Mouse (Mus musculus) neutrophil, adult 5-6 weeks (primary cell): Measurements from ENCODE around the gene Abca2. TPM values are rescaled to one million over a fixed set of nuclear protein-coding genes. Genes with fewer than 3 reads are reported as not detected.

Experiments used
- ATAC-seq: fragments of 151-379, 151-347 bp; 2 replicates; pipeline ENCODE4 v1.8.0; 2017; ENCODE audit warnings: mild to moderate bottlenecking, moderate TSS enrichment; ENCODE audit not compliant: insufficient number of reproducible peaks, poor library complexity, low FRiP score, severe bottlenecking; ENCODE audit errors: extremely low read depth
- total RNA-seq: library from RNA; stranded (forward); fragments of 200-1000 nt; gene quantifications from 2 replicates; pipeline ENCODE4 v1.2.3, GENCODE M21; 2017

Abca2 gene
- total RNA-seq, 1 experiment from 2014 or later, result 15.7 TPM

DNA sequence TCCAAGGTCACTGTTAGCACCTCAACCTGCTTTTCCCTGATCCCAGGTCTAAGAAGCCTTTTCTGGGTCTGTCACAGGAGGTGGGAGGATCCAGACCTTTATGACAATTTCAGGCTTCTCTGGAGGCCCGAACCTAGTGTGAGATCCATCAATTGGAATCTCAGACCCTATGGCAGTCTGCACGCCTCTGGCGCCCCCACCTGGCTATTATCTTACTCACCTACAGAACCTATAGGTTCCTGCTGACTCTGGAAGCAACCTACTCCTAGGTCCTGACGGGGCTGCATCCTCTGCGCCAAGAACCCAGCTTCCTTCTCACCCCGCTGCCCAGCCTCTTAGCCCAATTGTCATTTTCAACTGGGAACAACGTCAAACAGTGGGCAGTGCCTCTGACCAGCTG lies 54.5 kb downstream of the Abca2 start:
- peak; percentile 80 for ATAC-seq

- ATAC-seq, result no peak
These were observed 56.6 kb downstream of the Abca2 start for GRCm38 (mm10) chr2:25484901-25485647.

GRCm38 (mm10) chr2:25487965-25488670 lies 59.6 kb downstream of the Abca2 start:
- no peak for ATAC-seq

DNA sequence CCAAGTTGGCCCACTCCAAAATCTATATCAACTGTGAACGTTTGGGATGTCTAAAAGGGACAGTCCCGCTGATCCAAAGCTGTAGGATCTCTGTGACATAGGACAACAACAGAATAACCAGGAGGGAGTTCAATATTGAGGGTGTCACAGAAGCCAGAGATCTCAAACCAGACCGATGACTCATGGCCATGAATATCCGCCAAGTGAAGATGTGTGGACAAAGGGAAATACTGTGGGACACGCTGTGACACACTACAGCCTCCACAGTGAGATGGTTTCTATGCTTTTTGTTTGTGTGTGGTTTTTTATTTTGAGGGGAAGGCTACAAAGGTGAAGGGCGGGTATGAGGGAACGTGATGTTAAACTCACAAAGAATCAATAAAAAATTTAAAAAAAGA lies 60.2 kb downstream of the Abca2 start:
- ATAC-seq, result no peak

GRCm38 (mm10) chr2:25492988-25493387 lies 64.5 kb downstream of the Abca2 start:
- ATAC-seq, result no peak

GRCm38 (mm10) chr2:25493476-25493961 lies 65.0 kb downstream of the Abca2 start, which contains the start of gene Lcn12:
Lcn12 (minus strand) TSS chr2:25493911.
- no peak for ATAC-seq

GRCm38 (mm10) chr2:25496462-25496861 lies 68.0 kb downstream of the Abca2 start:
- no peak for ATAC-seq

Other genes starting within 250 kb of the Abca2 start
- 1.7 and 3.6 TPM in 2 replicates for gene Nrarp, start 247.9 kb upstream of the Abca2 start, total RNA-seq
- gene Tor4a, start 231.8 kb upstream of the Abca2 start, total RNA-seq, result 50.0 and 56.1 TPM in 2 replicates
- 95.0 and 104 TPM in 2 replicates for gene Nelfb, start 217.2 kb upstream of the Abca2 start, total RNA-seq
- not detected in 2 replicates for gene Stpg3, start 214.1 kb upstream of the Abca2 start, total RNA-seq
- gene Fam166a, start 210.0 kb upstream of the Abca2 start, total RNA-seq, result not detected in 2 replicates
- 222 and 223 TPM in 2 replicates for gene Tubb4b, start 204.0 kb upstream of the Abca2 start, total RNA-seq
- not detected in 2 replicates for gene Slc34a3, start 194.3 kb upstream of the Abca2 start, total RNA-seq
- not detected in 2 replicates for gene Rnf224, start 191.9 kb upstream of the Abca2 start, total RNA-seq
- 0.58 TPM in 1 of 2 replicates, not detected in the other for gene Rnf208, start 186.4 kb upstream of the Abca2 start, total RNA-seq
- 1.0 TPM in 1 of 2 replicates, not detected in the other for gene Cysrt1, start 186.3 kb upstream of the Abca2 start, total RNA-seq
- 6.1 and 8.7 TPM in 2 replicates for gene AL732309.1, start 181.8 kb upstream of the Abca2 start, total RNA-seq
- gene Tmem203, start 173.3 kb upstream of the Abca2 start, total RNA-seq, result 6.9 and 16.7 TPM in 2 replicates
- gene Tprn, start 166.1 kb upstream of the Abca2 start, total RNA-seq, result 4.9 and 6.9 TPM in 2 replicates
- gene Ssna1, start 156.3 kb upstream of the Abca2 start, total RNA-seq, result 31.0 and 33.0 TPM in 2 replicates
- gene Anapc2, start 156.2 kb upstream of the Abca2 start, total RNA-seq, result 49.5 and 82.2 TPM in 2 replicates
- gene Tmem210, start 140.6 kb upstream of the Abca2 start, total RNA-seq, result not detected in 2 replicates
- gene Lrrc26, start 138.8 kb upstream of the Abca2 start, total RNA-seq, result not detected in 2 replicates
- not detected in 2 replicates for gene Grin1, start 109.5 kb upstream of the Abca2 start, total RNA-seq
- 49.2 and 79.5 TPM in 2 replicates for gene Man1b1, start 96.4 kb upstream of the Abca2 start, total RNA-seq
- 24.7 and 25.5 TPM in 2 replicates for gene Dpp7, start 72.3 kb upstream of the Abca2 start, total RNA-seq
- gene Uap1l1, start 63.0 kb upstream of the Abca2 start, total RNA-seq, result 8.7 and 11.7 TPM in 2 replicates
- not detected in 2 replicates for gene Sapcd2, start 56.4 kb upstream of the Abca2 start, total RNA-seq
- not detected in 2 replicates for gene Entpd2, start 32.8 kb upstream of the Abca2 start, total RNA-seq
- not detected in 2 replicates for gene Npdc1, start 29.4 kb upstream of the Abca2 start, total RNA-seq
- 4.0 and 4.5 TPM in 2 replicates for gene Fut7, start 5.4 kb upstream of the Abca2 start, total RNA-seq
- not detected in 2 replicates for gene Clic3, start 28.1 kb downstream of the Abca2 start, total RNA-seq
- 38.3 and 54.9 TPM in 2 replicates for gene Paxx, start 32.4 kb downstream of the Abca2 start, total RNA-seq
- not detected in 2 replicates for gene Ptgds, start 41.3 kb downstream of the Abca2 start, total RNA-seq
- not detected in 2 replicates for gene Lcn12, start 65.2 kb downstream of the Abca2 start, total RNA-seq
- 37.1 and 43.1 TPM in 2 replicates for gene Fbxw5, start 72.0 kb downstream of the Abca2 start, total RNA-seq
- gene C8g, start 73.0 kb downstream of the Abca2 start, total RNA-seq, result 0.98 TPM in 1 of 2 replicates, not detected in the other
- 28.1 and 30.4 TPM in 2 replicates for gene Traf2, start 118.2 kb downstream of the Abca2 start, total RNA-seq
- 66.3 and 85.4 TPM in 2 replicates for gene Edf1, start 129.1 kb downstream of the Abca2 start, total RNA-seq
- gene Mamdc4, start 146.1 kb downstream of the Abca2 start, total RNA-seq, result 4.5 and 5.4 TPM in 2 replicates
- gene Phpt1, start 146.5 kb downstream of the Abca2 start, total RNA-seq, result 0.61 and 1.5 TPM in 2 replicates
- 0.25 TPM in 1 of 2 replicates, not detected in the other for gene Ajm1, start 153.1 kb downstream of the Abca2 start, total RNA-seq
- gene Rabl6, start 179.8 kb downstream of the Abca2 start, total RNA-seq, result 44.4 and 65.6 TPM in 2 replicates
- gene Ccdc183, start 189.0 kb downstream of the Abca2 start, total RNA-seq, result not detected in 2 replicates
- 1.2 and 2.0 TPM in 2 replicates for gene Tmem141, start 193.3 kb downstream of the Abca2 start, total RNA-seq
- gene Fcna, start 199.3 kb downstream of the Abca2 start, total RNA-seq, result not detected in 2 replicates
- not detected in 2 replicates for gene Lcn8, start 224.4 kb downstream of the Abca2 start, total RNA-seq
- not detected in 2 replicates for gene Lcn5, start 229.2 kb downstream of the Abca2 start, total RNA-seq
- not detected in 2 replicates for gene Lcn6, start 248.1 kb downstream of the Abca2 start, total RNA-seq